Mouse (Mus musculus) lung, postnatal 0 days (tissue): ENCODE data around the gene St8sia1. TPM values are rescaled to one million over a fixed set of nuclear protein-coding genes. Genes with fewer than 3 reads are reported as not detected.

ENCODE experiments used
- ATAC-seq: fragments of 200-750 bp; cut with Nextera tagmentation; 2 replicates; pipeline ENCODE4 v1.8.0; 2017; ENCODE audit warnings: moderate library complexity
- DNase-seq: peaks from one replicate; pipeline ENCODE4 v3.0.0-alpha.2; 2016; ENCODE audit warnings: low spot score
- H3K27ac ChIP-seq: fragments of 300-500 bp; sonication (generic); 2 replicates; pipeline ENCODE4 v1.5.1; 2014; ENCODE audit warnings: antibody characterized with exemption, mild to moderate bottlenecking, low read length, mixed read lengths
- H3K27me3 ChIP-seq: fragments of 300-500 bp; sonication (generic); replicated peaks from 2 replicates; pipeline ENCODE4 v1.6.1; 2014; ENCODE audit warnings: low read length, mixed read lengths; ENCODE audit not compliant: insufficient read depth
- H3K36me3 ChIP-seq: fragments of 300-500 bp; sonication (generic); 2 replicates; pipeline ENCODE4 v1.6.1; 2014; ENCODE audit warnings: low read length, mixed read lengths; ENCODE audit not compliant: insufficient read depth
- H3K4me1 ChIP-seq: fragments of 300-500 bp; sonication (generic); 2 replicates; pipeline ENCODE4 v1.6.1; 2014; ENCODE audit warnings: antibody characterized with exemption, low read depth, low read length, mixed read lengths; ENCODE audit not compliant: insufficient read depth
- H3K4me2 ChIP-seq: fragments of 300-500 bp; sonication (generic); replicated peaks from 2 replicates; pipeline ENCODE4 v1.6.1; 2014; ENCODE audit warnings: low read depth, mild to moderate bottlenecking, low read length, moderate library complexity, mixed read lengths
- H3K4me3 ChIP-seq: fragments of 300-500 bp; sonication (generic); 2 replicates; pipeline ENCODE4 v1.5.1; 2014; ENCODE audit warnings: low read depth, low read length
- H3K9ac ChIP-seq: fragments of 300-500 bp; sonication (generic); replicated peaks from 2 replicates; pipeline ENCODE4 v1.6.1; 2014; ENCODE audit warnings: low read depth, mild to moderate bottlenecking
- H3K9me3 ChIP-seq: fragments of 300-500 bp; sonication (generic); 2 replicates; pipeline ENCODE4 v1.6.1; 2016; ENCODE audit warnings: low read length, mixed read lengths
- CTCF ChIP-seq: IDR thresholded peaks from 2 replicates; pipeline ENCODE4 v1.5.1; 2016; ENCODE audit warnings: antibody characterized with exemption, mild to moderate bottlenecking
- EP300 ChIP-seq: IDR thresholded peaks from 2 replicates; pipeline ENCODE4 v1.6.1; 2016; ENCODE audit warnings: antibody characterized with exemption, mild to moderate bottlenecking, control low read depth
- WGBS: fragments of 180-500 bp; shearing (Covaris S2); extraction: QIAGEN DNeasy Blood & Tissue Kit; methylation state at CpG from one replicate; pipeline ENCODE4 v1.1.7; 2014; 5-methylcytosine and 5-hydroxymethylcytosine counted together
- polyA plus RNA-seq: library from polyadenylated mRNA; unstranded; fragments of >200 nt; fragmentation: Nextera tagmentation; extraction: Ambion mirVana; gene quantifications from 2 replicates; pipeline ENCODE4 v1.2.1, GENCODE M21; 2015

Gene St8sia1
- polyA plus RNA-seq, 1 experiment from 2014 or later: 0.11 TPM

- DNase-seq (peak; percentile 89), ATAC-seq (peak; percentile 58)
- 2% methylated on average over 15 of the region's 15 CpGs for WGBS
- no peaks in the 10 kb centered on the region for H3K27me3 ChIP-seq
- H3K9ac ChIP-seq: 0 out of 2 replicates have a peak overlapping the region, but pooled peaks have one; percentile 16
- H3K4me1 ChIP-seq: no peaks in the 10 kb centered on the region
- peak overlapping the region; percentile 25; the same call in 1 of the 2 replicates for H3K4me3 ChIP-seq
- H3K27ac ChIP-seq: no peak overlapping the region
- TF ChIP-seq CTCF: peak; percentile 93
- TF ChIP-seq EP300: no peak
- no peaks in the 10 kb centered on the region for H3K36me3 ChIP-seq
- H3K4me2 ChIP-seq: peak overlapping the region; percentile 56
- no peaks in the 10 kb centered on the region for H3K9me3 ChIP-seq
Measured at GRCm38 (mm10) chr6:142814495-142814921, 149.7 kb downstream of the St8sia1 start.

DNA sequence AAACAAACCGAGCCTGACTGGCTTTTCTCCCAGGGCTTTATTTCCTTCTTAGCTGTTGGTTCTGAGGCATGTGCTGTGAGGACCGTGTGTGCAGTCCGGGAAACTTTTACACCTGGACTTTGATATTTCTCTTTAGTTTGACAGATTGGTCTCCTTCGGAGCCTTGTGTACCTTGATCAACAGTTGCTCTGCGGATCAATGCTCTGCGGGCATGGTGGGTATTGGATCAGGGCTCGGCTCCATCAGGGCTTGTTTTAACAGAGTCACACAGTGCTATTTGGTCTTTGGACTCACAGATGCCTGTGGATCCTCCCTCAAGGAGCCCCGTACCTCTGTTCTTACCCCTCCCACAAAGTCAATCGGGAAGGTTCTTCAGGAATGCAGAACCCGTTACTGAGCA, 150.2 kb downstream of the St8sia1 start:
- DNase-seq (no peak), ATAC-seq (no peak)
- no peaks in the 10 kb centered on the region for H3K36me3 ChIP-seq
- no peak overlapping the region for H3K9ac ChIP-seq
- no peak overlapping the region for H3K27ac ChIP-seq
- peak overlapping the region; percentile 56; the same call in 1 of the 2 replicates for H3K4me2 ChIP-seq
- H3K27me3 ChIP-seq: no peaks in the 10 kb centered on the region
- WGBS: 52% methylated on average over 10 of the region's 10 CpGs
- H3K4me3 ChIP-seq: no peak overlapping the region
- H3K9me3 ChIP-seq: no peaks in the 10 kb centered on the region
- TF ChIP-seq EP300: no peak
- no peaks in the 10 kb centered on the region for H3K4me1 ChIP-seq

GRCm38 (mm10) chr6:142812969-142813368, 151.3 kb downstream of the St8sia1 start:
- H3K36me3 ChIP-seq: no peaks in the 10 kb centered on the region
- no peak overlapping the region for H3K9ac ChIP-seq
- no peaks in the 10 kb centered on the region for H3K4me1 ChIP-seq
- no peak overlapping the region for H3K4me2 ChIP-seq
- H3K27me3 ChIP-seq: no peaks in the 10 kb centered on the region
- no peak overlapping the region for H3K4me3 ChIP-seq
- no peak overlapping the region for H3K27ac ChIP-seq
- no peaks in the 10 kb centered on the region for H3K9me3 ChIP-seq
- TF ChIP-seq EP300 (no peak), CTCF (no peak)
- no peak for DNase-seq
- WGBS: 81% methylated on average over 5 of the region's 5 CpGs
- ATAC-seq: no peak

DNA sequence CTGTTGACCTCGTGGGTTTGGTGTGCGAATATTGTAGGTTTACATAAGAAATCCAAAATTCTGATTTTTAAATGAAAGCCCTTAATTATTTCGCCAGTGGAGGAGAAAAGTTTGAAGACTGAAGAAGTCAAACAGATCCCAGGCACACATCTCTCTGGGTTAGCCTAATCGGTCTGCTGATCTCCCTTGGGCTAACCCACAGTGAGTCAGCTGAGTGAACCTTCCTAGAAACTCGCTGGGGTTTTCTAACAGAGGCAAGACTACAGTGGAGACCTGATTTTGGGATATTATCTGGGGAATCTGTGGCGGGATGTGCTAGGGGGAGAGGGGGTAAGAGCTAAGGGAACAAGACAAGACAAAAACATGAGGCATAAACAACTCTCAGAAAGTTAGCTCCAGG, 154.0 kb downstream of the St8sia1 start:
- DNase-seq (no peak), ATAC-seq (no peak)
- Histone ChIP-seq H3K27me3 (no peaks in the 10 kb centered on the region), H3K4me1 (no peaks in the 10 kb centered on the region), H3K9ac (no peak overlapping the region), H3K27ac (no peak overlapping the region), H3K4me2 (no peak overlapping the region), H3K36me3 (no peaks in the 10 kb centered on the region), H3K4me3 (no peak overlapping the region), H3K9me3 (no peaks in the 10 kb centered on the region)
- 62% methylated on average over 6 of the region's 6 CpGs for WGBS
- no peak for TF ChIP-seq CTCF
- no peak for TF ChIP-seq EP300

- H3K9me3 ChIP-seq: no peaks in the 10 kb centered on the region
- no peak overlapping the region for H3K9ac ChIP-seq
- H3K27ac ChIP-seq: no peak overlapping the region
- H3K4me1 ChIP-seq: no peaks in the 10 kb centered on the region
- ATAC-seq (no peak), DNase-seq (peak; percentile 32)
- H3K4me2 ChIP-seq: no peak overlapping the region
- TF ChIP-seq CTCF (no peak), EP300 (no peak)
- 24% methylated on average over 6 of the region's 6 CpGs for WGBS
- no peak overlapping the region for H3K4me3 ChIP-seq
- no peaks in the 10 kb centered on the region for H3K27me3 ChIP-seq
- no peaks in the 10 kb centered on the region for H3K36me3 ChIP-seq
Measured at GRCm38 (mm10) chr6:142809373-142810098, 154.7 kb downstream of the St8sia1 start.

- no peak overlapping the region for H3K4me2 ChIP-seq
- no peak for DNase-seq
- H3K4me3 ChIP-seq: no peak overlapping the region
- no peak overlapping the region for H3K27ac ChIP-seq
- TF ChIP-seq EP300 (no peak), CTCF (no peak)
- no peak overlapping the region for H3K9ac ChIP-seq
- H3K9me3 ChIP-seq: no peaks in the 10 kb centered on the region
- H3K4me1 ChIP-seq: no peaks in the 10 kb centered on the region
- H3K27me3 ChIP-seq: no peaks in the 10 kb centered on the region
- no peak for ATAC-seq
- 79% methylated on average over 4 of the region's 4 CpGs for WGBS
- H3K36me3 ChIP-seq: no peaks in the 10 kb centered on the region
Measured at GRCm38 (mm10) chr6:142806326-142806725, 157.9 kb downstream of the St8sia1 start.
